Mouse (Mus musculus) lung, postnatal 25 days (tissue): ENCODE data around the gene Gpr4.

ENCODE experiments used
- DNase-seq: peaks from one replicate; pipeline ENCODE4 v3.0.0; 2022; ENCODE audit warnings: low spot score

Gene Gpr4

GRCm38 (mm10) chr7:19211996-19212755 is at the start of gene Gpr4:
Gene Gpr4 (plus strand): TSS chr7:19212538.
- no peak for DNase-seq

GRCm38 (mm10) chr7:19162928-19163327 is 49.4 kb upstream of the Gpr4 start:
- DNase-seq: no peak

- no peak for DNase-seq
Observed at GRCm38 (mm10) chr7:19163752-19164151, 48.6 kb upstream of the Gpr4 start.

GRCm38 (mm10) chr7:19164189-19164588 is 48.1 kb upstream of the Gpr4 start:
- DNase-seq: no peak

- DNase-seq: no peak
Observed at GRCm38 (mm10) chr7:19164978-19165377, 47.4 kb upstream of the Gpr4 start.

- DNase-seq: no peak
Observed at GRCm38 (mm10) chr7:19165656-19166423, 46.5 kb upstream of the Gpr4 start, which contains the start of gene Gipr. Gene Gipr (minus strand): TSS chr7:19166127.

- DNase-seq: no peak
Observed at GRCm38 (mm10) chr7:19166990-19167389, 45.3 kb upstream of the Gpr4 start.

- no peak for DNase-seq
Observed at GRCm38 (mm10) chr7:19169506-19169905, 42.8 kb upstream of the Gpr4 start.

- no peak for DNase-seq
Observed at GRCm38 (mm10) chr7:19170142-19170541, 42.2 kb upstream of the Gpr4 start.

- DNase-seq: no peak
Observed at GRCm38 (mm10) chr7:19171831-19172230, 40.5 kb upstream of the Gpr4 start.

GRCm38 (mm10) chr7:19172874-19173273 is 39.5 kb upstream of the Gpr4 start:
- peak; percentile 80 for DNase-seq

GRCm38 (mm10) chr7:19175708-19176515 is 36.4 kb upstream of the Gpr4 start, which contains the start of gene Eml2:
Gene Eml2 (plus strand): TSS chr7:19176421.
- DNase-seq: no peak

- DNase-seq: no peak
Observed at GRCm38 (mm10) chr7:19176516-19176947, 35.8 kb upstream of the Gpr4 start.

GRCm38 (mm10) chr7:19177216-19177615 is 35.1 kb upstream of the Gpr4 start:
- no peak for DNase-seq

GRCm38 (mm10) chr7:19178035-19178434 is 34.3 kb upstream of the Gpr4 start:
- DNase-seq: no peak

GRCm38 (mm10) chr7:19178443-19179092 is 33.8 kb upstream of the Gpr4 start:
- DNase-seq: peak; percentile 74

GRCm38 (mm10) chr7:19179173-19179572 is 33.2 kb upstream of the Gpr4 start:
- peak; percentile 73 for DNase-seq

GRCm38 (mm10) chr7:19179936-19180335 is 32.4 kb upstream of the Gpr4 start:
- DNase-seq: no peak

GRCm38 (mm10) chr7:19180862-19181429 is 31.4 kb upstream of the Gpr4 start:
- peak; percentile 36 for DNase-seq

- DNase-seq: no peak
Observed at GRCm38 (mm10) chr7:19184250-19184649, 28.1 kb upstream of the Gpr4 start.

- DNase-seq: no peak
Observed at GRCm38 (mm10) chr7:19184758-19185157, 27.6 kb upstream of the Gpr4 start.
